Mouse (Mus musculus) midbrain, embryonic 10.5 days (tissue): Measurements from ENCODE around the gene Art3. TPM values are rescaled to one million over a fixed set of nuclear protein-coding genes. Genes with fewer than 3 reads are reported as not detected.
"Not testable (repeated sequence)": the region's sequence is repeated elsewhere in the genome, so short reads cannot be mapped to it uniquely, and the experiment has no call there.

Experiments
- DNase-seq: peaks from one replicate; pipeline ENCODE4 v3.0.0-alpha.2; 2017; ENCODE audit warnings: low spot score
- H3K27ac ChIP-seq: fragments of 300-500 bp; sonication (generic); replicated peaks from 2 replicates; pipeline ENCODE4 v1.5.1; 2016; ENCODE audit warnings: mild to moderate bottlenecking
- H3K27me3 ChIP-seq: fragments of 300-500 bp; sonication (generic); 2 replicates; pipeline ENCODE4 v1.6.1; 2016; ENCODE audit warnings: low read depth, mild to moderate bottlenecking; ENCODE audit not compliant: poor library complexity, severe bottlenecking
- H3K36me3 ChIP-seq: fragments of 300-500 bp; sonication (generic); 2 replicates; pipeline ENCODE4 v1.6.1; 2016; ENCODE audit warnings: mild to moderate bottlenecking, moderate library complexity
- H3K4me1 ChIP-seq: fragments of 300-500 bp; sonication (generic); 2 replicates; pipeline ENCODE4 v1.6.1; 2016
- H3K4me3 ChIP-seq: fragments of 300-500 bp; sonication (generic); 2 replicates; pipeline ENCODE4 v1.5.1; 2016; ENCODE audit warnings: mild to moderate bottlenecking, moderate library complexity
- H3K9me3 ChIP-seq: fragments of 300-500 bp; sonication (generic); replicated peaks from 2 replicates; pipeline ENCODE4 v1.6.1; 2016; ENCODE audit warnings: mild to moderate bottlenecking
- WGBS: fragments of 180-500 bp; shearing (Covaris S2); methylation state at CpG from one replicate; pipeline ENCODE4 v1.1.7; 2016; 5-methylcytosine and 5-hydroxymethylcytosine counted together
- polyA plus RNA-seq: library from polyadenylated mRNA; unstranded; fragments of >200 nt; fragmentation: Nextera tagmentation; extraction: Ambion mirVana; gene quantifications from 2 replicates; pipeline ENCODE4 v1.2.1, GENCODE M21; 2016

The Art3 gene
- polyA plus RNA-seq, 1 experiment from 2014 or later: 0.98 TPM

DNA sequence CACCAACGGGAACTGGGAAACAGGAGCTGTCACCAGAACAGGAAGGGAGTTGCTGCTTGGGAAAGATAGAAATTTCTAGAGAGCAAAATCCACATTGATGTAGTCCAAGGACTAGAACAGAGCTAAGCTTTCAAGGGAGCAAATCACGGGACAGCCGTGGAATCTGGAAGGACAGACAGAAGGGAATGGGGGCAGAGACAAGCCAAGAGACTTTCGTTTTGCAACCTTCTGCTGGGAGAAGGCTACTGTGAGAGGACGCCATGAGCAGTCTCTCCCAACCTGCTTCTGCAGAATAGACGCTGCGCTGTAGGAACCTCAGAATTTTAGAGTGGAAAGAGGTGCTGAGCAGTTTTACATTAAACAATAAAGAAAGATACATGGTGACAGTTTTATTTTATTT is 18.1 kb downstream of the Art3 start:
- no peak overlapping the region for H3K4me3 ChIP-seq
- H3K27ac ChIP-seq: no peak overlapping the region
- DNase-seq: no peak
- peaks cover 7% of the 10 kb centered on the region; the same call in 1 of the 2 replicates for H3K4me1 ChIP-seq
- no peaks in the 10 kb centered on the region for H3K36me3 ChIP-seq
- H3K9me3 ChIP-seq: no peaks in the 10 kb centered on the region
- peaks cover 24% of the 10 kb centered on the region for H3K27me3 ChIP-seq
- 86% methylated on average over 7 of the region's 7 CpGs for WGBS

DNA sequence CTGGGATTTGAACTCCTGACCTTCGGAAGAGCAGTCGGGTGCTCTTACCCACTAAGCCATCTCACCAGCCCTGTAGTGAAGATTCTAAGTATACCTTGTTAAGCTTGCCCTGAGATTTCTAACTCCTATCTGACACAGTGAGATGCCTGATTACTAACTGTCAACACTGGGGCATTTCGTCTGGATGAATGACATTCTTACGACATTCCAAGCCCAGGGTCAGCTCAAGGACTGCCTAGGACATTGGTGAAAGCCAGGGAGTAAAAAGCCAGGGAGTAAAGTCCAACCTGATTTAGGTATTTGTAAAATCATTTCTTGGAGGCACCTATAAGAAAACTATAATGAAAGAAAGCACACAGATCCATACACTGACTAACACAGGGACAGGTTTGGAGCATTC is 21.1 kb downstream of the Art3 start:
- H3K36me3 ChIP-seq, H3K4me3 ChIP-seq, H3K9me3 ChIP-seq, H3K4me1 ChIP-seq, DNase-seq, H3K27ac ChIP-seq: not testable (repeated sequence)
- WGBS: 78% methylated on average over 4 of the region's 4 CpGs
- peaks cover 16% of the 10 kb centered on the region for H3K27me3 ChIP-seq

DNA sequence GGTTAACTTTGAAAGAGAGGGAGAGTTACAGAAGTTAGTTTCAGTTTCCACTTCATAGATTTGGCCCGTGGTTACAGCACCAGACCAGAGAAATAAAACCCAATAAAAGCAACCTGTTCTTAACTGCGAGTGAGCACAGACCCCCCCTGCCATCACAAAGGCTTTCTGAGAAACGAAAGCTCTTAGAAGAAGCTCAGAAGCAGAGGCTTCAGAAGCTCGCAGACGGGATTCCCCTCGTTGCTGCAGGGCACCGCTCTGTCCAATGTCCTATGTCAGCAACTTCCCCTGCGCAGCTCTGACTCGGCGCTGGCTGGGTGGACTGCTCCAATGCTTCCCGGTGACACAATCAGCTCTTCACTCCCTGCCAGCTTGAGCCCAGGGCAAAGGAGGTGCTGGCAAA is 21.9 kb downstream of the Art3 start:
- 0 out of 2 replicates have a peak, but pooled peaks cover 8% of the 10 kb centered on the region for H3K27me3 ChIP-seq
- no peaks in the 10 kb centered on the region for H3K36me3 ChIP-seq
- WGBS: 65% methylated on average over 11 of the region's 11 CpGs
- no peak overlapping the region for H3K27ac ChIP-seq
- H3K4me3 ChIP-seq: no peak overlapping the region
- no peak for DNase-seq
- no peaks in the 10 kb centered on the region for H3K9me3 ChIP-seq
- H3K4me1 ChIP-seq: peaks cover 4% of the 10 kb centered on the region; the same call in 1 of the 2 replicates

DNA sequence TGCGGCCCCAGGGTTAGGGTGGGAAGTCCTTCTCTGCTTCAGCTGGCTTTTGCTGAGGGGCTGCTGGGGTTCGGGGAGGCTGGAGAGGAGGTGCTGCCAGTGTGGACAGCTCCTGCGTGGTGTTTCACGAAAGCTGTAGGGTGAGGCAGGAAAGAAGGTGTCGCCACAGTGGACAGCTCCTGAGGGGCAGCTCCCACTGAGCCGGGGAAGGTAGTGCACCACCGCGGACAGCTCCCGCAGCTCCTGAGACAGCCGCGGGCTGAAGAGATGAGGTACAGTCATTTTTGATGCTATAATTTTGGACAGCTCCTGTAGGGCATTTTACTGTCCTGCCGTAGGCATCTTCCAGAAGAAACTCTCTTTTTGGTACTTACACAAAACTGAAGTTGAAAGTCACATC is 26.4 kb downstream of the Art3 start:
- Histone ChIP-seq H3K9me3 (no peaks in the 10 kb centered on the region), H3K4me3 (no peak overlapping the region), H3K36me3 (no peaks in the 10 kb centered on the region), H3K27ac (no peak overlapping the region), H3K4me1 (peaks cover under 1% of the 10 kb centered on the region), H3K27me3 (no peaks in the 10 kb centered on the region)
- DNase-seq: no peak
- WGBS: 60% methylated on average over 12 of the region's 12 CpGs

DNA sequence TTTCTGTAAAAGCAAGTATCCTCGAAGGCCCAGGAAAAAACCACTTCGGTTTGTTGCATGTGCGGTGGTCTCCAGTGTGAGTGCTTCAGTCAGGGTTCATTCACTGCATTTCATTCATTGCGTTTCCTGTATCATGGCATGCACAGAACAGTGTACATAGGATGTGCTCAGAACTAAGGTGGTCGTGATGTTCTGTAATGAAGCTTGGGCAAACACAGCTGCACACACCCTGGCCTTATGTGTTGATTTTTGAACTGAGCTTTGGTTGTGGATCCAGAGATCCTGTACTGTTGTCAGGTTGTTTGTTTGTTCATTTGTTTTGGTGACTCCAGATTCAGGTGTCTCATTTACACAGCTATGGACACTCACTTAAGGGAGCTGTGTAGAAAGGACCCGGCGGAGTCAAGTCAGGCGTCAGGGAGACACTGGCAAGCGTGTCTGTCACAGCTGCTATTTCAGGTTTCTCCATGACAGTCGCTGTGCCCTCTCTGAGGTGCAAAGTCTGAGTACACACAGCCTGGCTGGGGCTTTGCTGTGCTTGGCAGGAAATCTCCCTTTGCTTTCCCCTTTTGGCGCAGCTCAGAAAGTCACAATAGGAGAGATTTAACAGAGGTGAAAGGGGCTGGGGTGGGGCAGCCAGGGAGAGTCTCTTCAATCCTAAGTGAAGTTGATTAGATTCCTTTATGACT is 27.3 kb downstream of the Art3 start:
- WGBS: 80% methylated on average over 11 of the region's 11 CpGs

DNA sequence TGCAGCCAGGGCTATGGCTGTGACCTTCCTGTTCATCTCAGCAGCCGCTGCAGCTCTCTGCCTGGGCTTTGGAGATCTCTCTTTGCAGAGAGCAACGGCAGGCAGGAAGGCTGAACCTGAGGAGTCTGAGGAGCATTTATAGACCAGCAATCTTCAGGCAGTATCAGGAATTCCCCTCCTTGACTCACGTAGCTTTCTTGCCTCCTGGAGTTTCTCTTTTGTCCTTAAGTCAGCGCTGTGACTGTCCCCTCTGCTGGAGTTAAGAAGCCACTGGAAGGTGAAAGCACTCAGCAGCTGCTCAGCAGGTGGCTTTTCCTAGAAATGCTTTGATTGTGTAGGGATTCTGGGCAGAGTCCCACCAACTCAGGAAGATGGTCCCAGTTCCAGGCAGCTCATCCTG is 31.6 kb downstream of the Art3 start:
- Histone ChIP-seq H3K9me3 (no peaks in the 10 kb centered on the region), H3K4me1 (peaks cover 4% of the 10 kb centered on the region)
- 8% methylated on average over 4 of the region's 4 CpGs for WGBS

More for the DNA sequence above, 27.3 kb downstream of the Art3 start:
- Histone ChIP-seq H3K27ac (no peak overlapping the region), H3K9me3 (no peaks in the 10 kb centered on the region), H3K36me3 (no peaks in the 10 kb centered on the region), H3K4me1 (peaks cover 4% of the 10 kb centered on the region), H3K27me3 (no peaks in the 10 kb centered on the region), H3K4me3 (no peak overlapping the region)
- no peak for DNase-seq

DNA sequence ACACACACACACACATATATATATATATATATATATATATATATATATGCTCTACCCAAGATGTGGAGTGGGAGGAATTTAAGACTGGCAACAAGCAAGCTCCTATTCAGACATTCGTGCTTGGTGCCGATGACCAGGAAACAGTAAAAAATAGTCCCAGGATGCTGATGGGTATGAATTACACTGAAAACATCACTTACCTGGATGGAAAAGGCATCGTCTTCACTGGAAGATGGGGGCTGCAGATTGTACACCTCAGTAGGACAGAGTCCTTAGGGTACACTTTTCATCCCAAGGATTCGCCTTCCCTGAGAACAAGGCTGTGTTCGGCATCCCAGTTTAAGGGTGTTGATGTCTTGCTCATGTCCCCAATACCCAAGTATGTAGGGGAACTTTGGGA is 32.4 kb downstream of the Art3 start:
- Histone ChIP-seq H3K36me3 (no peaks in the 10 kb centered on the region), H3K27ac (no peak overlapping the region), H3K27me3 (0 out of 2 replicates have a peak, but pooled peaks cover 4% of the 10 kb centered on the region), H3K9me3 (no peaks in the 10 kb centered on the region), H3K4me3 (no peak overlapping the region), H3K4me1 (peaks cover 4% of the 10 kb centered on the region)
- DNase-seq: no peak
- WGBS: 92% methylated on average over 5 of the region's 5 CpGs

More for the DNA sequence above, 31.6 kb downstream of the Art3 start:
- H3K27ac ChIP-seq: no peak overlapping the region
- DNase-seq: no peak
- H3K27me3 ChIP-seq: 0 out of 2 replicates have a peak, but pooled peaks cover 4% of the 10 kb centered on the region
- H3K4me3 ChIP-seq: no peak overlapping the region
- H3K36me3 ChIP-seq: no peaks in the 10 kb centered on the region

DNA sequence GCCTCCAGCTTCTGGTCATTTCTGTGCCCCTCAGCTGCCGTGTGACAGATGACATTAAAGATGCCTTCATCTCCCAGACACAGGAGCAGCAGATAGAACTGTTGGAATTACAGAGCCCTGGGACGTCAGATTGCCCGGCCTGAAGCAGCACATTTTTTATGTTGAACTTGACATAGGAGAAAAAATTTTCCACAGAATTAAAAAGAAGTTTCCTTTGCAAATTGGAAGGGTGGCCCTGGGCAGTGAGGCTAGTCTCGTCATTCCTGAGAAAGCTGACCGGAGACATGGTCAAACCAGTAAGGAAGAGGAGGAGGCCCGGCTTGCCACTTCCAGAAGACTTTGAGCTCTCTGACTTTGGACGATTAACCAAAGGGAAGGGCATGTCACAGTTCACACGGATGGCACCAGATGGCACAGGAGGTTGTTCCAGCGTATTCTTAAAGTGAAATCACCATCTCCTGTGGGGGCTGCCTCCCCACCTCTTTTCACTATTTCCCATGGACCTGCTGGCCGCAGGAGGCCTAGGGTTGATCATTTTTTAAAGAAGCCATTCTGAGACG is 33.6 kb downstream of the Art3 start:
- Histone ChIP-seq H3K9me3 (no peaks in the 10 kb centered on the region), H3K27ac (no peak overlapping the region), H3K27me3 (0 out of 2 replicates have a peak, but pooled peaks cover 4% of the 10 kb centered on the region), H3K4me3 (no peak overlapping the region), H3K36me3 (no peaks in the 10 kb centered on the region), H3K4me1 (peaks cover 7% of the 10 kb centered on the region)
- no peak for DNase-seq
- WGBS: 82% methylated on average over 11 of the region's 11 CpGs

DNA sequence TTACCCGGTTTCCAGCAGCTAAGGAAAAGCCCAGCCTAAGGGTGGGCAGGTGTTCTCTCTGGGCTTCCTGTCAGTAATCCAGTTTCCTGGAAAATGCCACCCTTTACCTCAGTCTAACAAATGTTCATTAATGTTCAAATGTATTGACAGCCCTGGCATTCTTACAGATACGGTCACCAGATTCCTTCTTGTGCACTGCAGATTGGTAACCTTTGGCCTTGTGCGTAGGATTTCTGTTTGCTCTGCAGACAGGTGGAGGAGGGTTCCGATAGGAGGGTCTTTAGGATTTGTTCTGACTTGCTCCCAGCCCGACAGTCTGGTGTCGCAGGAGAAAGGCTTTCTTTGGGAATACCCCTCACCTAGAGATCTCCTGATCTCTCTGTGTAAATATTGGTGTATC is 34.9 kb downstream of the Art3 start:
- Histone ChIP-seq H3K36me3 (no peaks in the 10 kb centered on the region), H3K9me3 (no peaks in the 10 kb centered on the region), H3K4me1 (peaks cover 7% of the 10 kb centered on the region), H3K27me3 (0 out of 2 replicates have a peak, but pooled peaks cover 4% of the 10 kb centered on the region), H3K27ac (no peak overlapping the region), H3K4me3 (no peak overlapping the region)
- WGBS: 77% methylated on average over 6 of the region's 6 CpGs
- DNase-seq: no peak

DNA sequence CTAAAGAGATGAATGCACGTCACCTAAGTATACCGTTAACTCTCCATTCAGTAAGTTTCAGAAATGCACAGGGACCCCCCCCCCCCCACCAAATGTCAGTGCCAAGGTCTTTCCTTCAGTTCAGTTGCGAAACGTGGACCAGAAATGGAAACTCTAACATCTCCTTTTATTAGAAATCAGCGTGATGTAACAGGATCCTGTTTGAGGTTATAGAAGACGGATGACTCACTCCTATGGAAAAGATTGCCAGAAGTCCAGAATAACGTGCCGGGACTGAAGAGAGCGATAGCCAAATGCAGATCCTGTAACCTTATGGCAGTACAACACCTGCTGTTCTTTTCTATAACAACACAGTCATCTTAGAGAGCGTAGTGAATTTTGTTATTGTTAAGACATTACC is 36.8 kb downstream of the Art3 start:
- H3K36me3 ChIP-seq: no peaks in the 10 kb centered on the region
- H3K27me3 ChIP-seq: 0 out of 2 replicates have a peak, but pooled peaks cover 4% of the 10 kb centered on the region
- WGBS: 94% methylated on average over 10 of the region's 10 CpGs
- H3K9me3 ChIP-seq: no peaks in the 10 kb centered on the region
- DNase-seq: no peak
- H3K27ac ChIP-seq: no peak overlapping the region
- no peak overlapping the region for H3K4me3 ChIP-seq
- 0 out of 2 replicates have a peak, but pooled peaks cover 3% of the 10 kb centered on the region for H3K4me1 ChIP-seq

DNA sequence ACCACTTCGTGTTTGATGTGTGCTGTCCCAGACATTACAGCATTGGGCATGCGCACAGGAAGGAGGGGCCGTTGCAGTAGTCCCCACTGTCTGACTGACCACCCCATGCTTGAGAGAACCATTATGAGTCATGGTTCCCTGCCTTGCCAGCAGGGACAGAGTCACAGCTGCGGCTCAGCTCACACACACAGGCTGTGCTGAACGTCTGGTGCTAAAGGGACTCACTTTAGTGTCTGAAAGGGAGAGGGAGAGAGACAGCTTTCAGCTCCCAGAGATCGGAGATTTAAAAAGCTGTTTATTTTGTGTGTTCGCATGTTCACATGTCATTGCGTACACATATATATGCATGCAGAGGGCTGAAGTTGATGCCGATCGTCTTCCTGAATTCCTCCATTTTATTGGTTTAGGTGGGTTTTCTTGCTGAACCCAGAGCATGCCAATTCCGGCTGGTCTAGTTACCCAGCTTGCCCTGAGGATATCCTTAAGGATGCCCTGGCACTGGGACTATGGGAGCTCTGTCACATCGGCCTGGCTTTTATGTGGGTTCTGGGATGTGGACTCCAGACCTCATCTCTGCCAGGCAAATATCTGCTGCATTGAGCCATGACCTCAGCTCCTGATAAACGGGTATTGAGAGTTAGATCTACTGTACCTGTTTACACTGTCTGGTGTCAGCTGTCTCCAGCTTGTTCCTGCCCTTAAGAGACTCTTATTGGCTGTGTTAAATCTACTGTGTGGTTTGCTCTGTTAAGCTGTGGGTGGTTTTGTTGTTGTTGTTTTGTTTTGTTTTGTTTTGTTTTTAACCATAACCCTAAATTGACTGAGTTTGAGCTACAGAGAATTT is 37.7 kb downstream of the Art3 start:
- Histone ChIP-seq H3K4me1 (0 out of 2 replicates have a peak, but pooled peaks cover 3% of the 10 kb centered on the region), H3K27ac (no peak overlapping the region), H3K36me3 (no peaks in the 10 kb centered on the region), H3K4me3 (no peak overlapping the region), H3K9me3 (no peaks in the 10 kb centered on the region), H3K27me3 (0 out of 2 replicates have a peak, but pooled peaks cover 4% of the 10 kb centered on the region)
- DNase-seq: no peak
- 84% methylated on average over 13 of the region's 13 CpGs for WGBS

DNA sequence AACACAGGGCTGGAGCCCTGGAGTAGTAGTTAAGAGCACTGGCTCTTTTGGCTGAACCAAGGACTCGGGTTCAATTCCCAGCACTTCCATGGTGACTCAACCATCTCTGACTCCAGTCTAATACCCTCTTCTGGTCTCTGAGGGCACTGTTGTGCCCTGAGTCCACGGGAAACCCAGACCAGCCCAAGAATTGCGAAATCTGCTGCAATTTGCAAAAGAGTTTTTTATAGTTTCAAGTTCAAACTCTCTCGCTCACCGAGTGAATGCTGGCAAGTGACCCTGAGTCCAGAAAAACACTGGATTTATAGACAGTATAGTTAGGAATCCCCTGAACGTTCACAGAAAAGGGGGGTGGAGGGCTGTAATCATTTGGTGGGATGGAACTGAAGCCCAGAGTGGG is 38.8 kb downstream of the Art3 start:
- no peak overlapping the region for H3K4me3 ChIP-seq
- WGBS: 89% methylated on average over 6 of the region's 6 CpGs
- no peaks in the 10 kb centered on the region for H3K27me3 ChIP-seq
- no peaks in the 10 kb centered on the region for H3K36me3 ChIP-seq
- H3K27ac ChIP-seq: no peak overlapping the region
- H3K4me1 ChIP-seq: 0 out of 2 replicates have a peak, but pooled peaks cover 3% of the 10 kb centered on the region
- no peaks in the 10 kb centered on the region for H3K9me3 ChIP-seq
- DNase-seq: no peak
